Mouse (Mus musculus) T-cell, adult 2 months (primary cell): Measurements from ENCODE around the gene Smcr8.
"Not testable (repeated sequence)": the region's sequence is repeated elsewhere in the genome, so short reads cannot be mapped to it uniquely, and the experiment has no call there.

Source experiments
- DNase-seq: peaks from one replicate; pipeline ENCODE4 v3.0.0; 2022; ENCODE audit warnings: low spot score

Smcr8 gene

GRCm38 (mm10) chr11:60784179-60784922, 7.0 kb downstream of the Smcr8 start:
- DNase-seq: no peak

- DNase-seq: no peak
Observed at GRCm38 (mm10) chr11:60787595-60787994, 10.3 kb downstream of the Smcr8 start.

GRCm38 (mm10) chr11:60790472-60790871, 13.1 kb downstream of the Smcr8 start:
- no peak for DNase-seq

GRCm38 (mm10) chr11:60796342-60796741, 19.0 kb downstream of the Smcr8 start:
- no peak for DNase-seq

GRCm38 (mm10) chr11:60799977-60800376, 22.7 kb downstream of the Smcr8 start:
- no peak for DNase-seq

- no peak for DNase-seq
Observed at GRCm38 (mm10) chr11:60800892-60801291, 23.6 kb downstream of the Smcr8 start.

GRCm38 (mm10) chr11:60808286-60809070, 31.2 kb downstream of the Smcr8 start:
- no peak for DNase-seq

- no peak for DNase-seq
Observed at GRCm38 (mm10) chr11:60809546-60809945, 32.2 kb downstream of the Smcr8 start.

GRCm38 (mm10) chr11:60810046-60810965, 33.0 kb downstream of the Smcr8 start:
- no peak for DNase-seq

- DNase-seq: peak; percentile 93
Observed at GRCm38 (mm10) chr11:60811054-60811460, 33.7 kb downstream of the Smcr8 start.

- not testable (repeated sequence) for DNase-seq
Observed at GRCm38 (mm10) chr11:60811618-60812017, 34.3 kb downstream of the Smcr8 start, which contains the start of gene Shmt1. Gene Shmt1 (minus strand): TSS chr11:60811718.

GRCm38 (mm10) chr11:60816398-60816797, 39.1 kb downstream of the Smcr8 start:
- DNase-seq: no peak

GRCm38 (mm10) chr11:60823771-60824170, 46.4 kb downstream of the Smcr8 start:
- no peak for DNase-seq

- no peak for DNase-seq
Observed at GRCm38 (mm10) chr11:60825191-60825590, 47.9 kb downstream of the Smcr8 start.

- DNase-seq: no peak
Observed at GRCm38 (mm10) chr11:60826700-60827099, 49.4 kb downstream of the Smcr8 start.

- DNase-seq: no peak
Observed at GRCm38 (mm10) chr11:60827241-60827945, 50.1 kb downstream of the Smcr8 start.

- no peak for DNase-seq
Observed at GRCm38 (mm10) chr11:60828903-60829302, 51.6 kb downstream of the Smcr8 start.

GRCm38 (mm10) chr11:60830433-60831052, 53.2 kb downstream of the Smcr8 start, which contains the start of gene Dhrs7b:
Gene Dhrs7b (plus strand): TSS chr11:60830631.
- DNase-seq: peak; percentile 88

- no peak for DNase-seq
Observed at GRCm38 (mm10) chr11:60836897-60837296, 59.6 kb downstream of the Smcr8 start.
